Mouse (Mus musculus) erythroblast, embryonic 14.5 days (primary cell): ENCODE results near the gene Vamp2.

Experiments
- GATA1 ChIP-seq: IDR thresholded peaks from 2 replicates; pipeline ENCODE4 v1.6.1; 2012; ENCODE audit warnings: low read length, inconsistent platforms, mixed read lengths
- TAL1 ChIP-seq: IDR thresholded peaks from 3 replicates; pipeline ENCODE4 v1.6.1; 2012; ENCODE audit warnings: low read length, inconsistent platforms, mixed read lengths

GRCm38 (mm10) chr11:69102403-69102725 is 14.1 kb downstream of the Vamp2 start:
- no peak for TF ChIP-seq GATA1
- TF ChIP-seq TAL1: no peak
